Mouse (Mus musculus): ENCODE results near the gene Cyb561.

DNA sequence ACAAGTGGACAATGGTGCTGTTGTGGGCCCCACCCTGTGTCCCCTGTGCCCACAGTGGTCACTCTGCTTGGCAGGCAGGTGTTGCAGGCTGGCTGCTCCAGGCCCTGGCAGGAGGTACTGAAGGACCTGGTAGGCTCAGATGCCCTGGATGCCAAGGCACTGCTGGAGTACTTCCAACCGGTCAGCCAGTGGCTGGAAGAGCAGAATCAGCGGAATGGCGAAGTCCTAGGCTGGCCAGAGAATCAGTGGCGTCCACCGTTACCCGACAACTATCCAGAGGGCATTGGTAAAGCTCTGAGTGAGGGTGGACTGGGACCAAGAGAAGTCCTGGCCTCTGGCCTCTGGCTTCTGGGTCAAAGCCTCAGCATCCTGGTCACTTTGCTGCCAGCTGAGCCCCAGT lies 21.5 kb upstream of the Cyb561 start:
- TF ChIP-seq POLR2A (IDR thresholded peaks at IDR 0.05; ENCODE audit: borderline replicate concordance, extremely low read depth, insufficient read depth, insufficient read length, poor library complexity, severe bottlenecking) (no peak), CTCF (IDR thresholded peaks at IDR 0.05; ENCODE audit: borderline replicate concordance, extremely low read depth, insufficient read depth, insufficient read length) (no peak)

Data from brain, embryonic 14.5 days (tissue).